Mouse (Mus musculus): ENCODE results near the gene Aig1. TPM values are rescaled to one million over a fixed set of nuclear protein-coding genes. Genes with fewer than 3 reads are reported as not detected.

Gene Aig1
- polyA plus RNA-seq, 1 experiment, result 38.1 TPM

- Histone ChIP-seq H3K4me3 (ENCODE audit: insufficient read depth, low read length) (no peak overlapping the region), H3K4me1 (ENCODE audit: control insufficient read depth, insufficient read depth, low read length) (peaks cover 13% of the 10 kb centered on the region), H3K27ac (ENCODE audit: insufficient read depth, low read length) (no peak overlapping the region)
- no peak for TF ChIP-seq CTCF (IDR thresholded peaks at IDR 0.05; ENCODE audit: borderline replicate concordance, insufficient read depth, low read length)
Observed at GRCm38 (mm10) chr10:13716132-13716531, 152.6 kb downstream of the Aig1 start.

- no peak for TF ChIP-seq CTCF (IDR thresholded peaks at IDR 0.05; ENCODE audit: borderline replicate concordance, insufficient read depth, low read length)
- no peak for TF ChIP-seq POLR2A (IDR thresholded peaks at IDR 0.05; ENCODE audit: low read depth, low read length)
- H3K4me1 ChIP-seq (ENCODE audit: control insufficient read depth, insufficient read depth, low read length), result peaks cover 16% of the 10 kb centered on the region
- H3K4me3 ChIP-seq (ENCODE audit: insufficient read depth, low read length), result no peak overlapping the region
- H3K27ac ChIP-seq (ENCODE audit: insufficient read depth, low read length), result no peak overlapping the region
Observed at GRCm38 (mm10) chr10:13715584-13715983, 153.2 kb downstream of the Aig1 start.

- TF ChIP-seq POLR2A (IDR thresholded peaks at IDR 0.05; ENCODE audit: low read depth, low read length) (no peak), CTCF (IDR thresholded peaks at IDR 0.05; ENCODE audit: borderline replicate concordance, insufficient read depth, low read length) (no peak)
- H3K4me1 ChIP-seq (ENCODE audit: control insufficient read depth, insufficient read depth, low read length), result peaks cover 16% of the 10 kb centered on the region
- no peak overlapping the region for H3K27ac ChIP-seq (ENCODE audit: insufficient read depth, low read length)
- no peak overlapping the region for H3K4me3 ChIP-seq (ENCODE audit: insufficient read depth, low read length)
Observed at GRCm38 (mm10) chr10:13714920-13715293, 153.9 kb downstream of the Aig1 start.

- no peak for TF ChIP-seq POLR2A (IDR thresholded peaks at IDR 0.05; ENCODE audit: low read depth, low read length)
- no peak for TF ChIP-seq CTCF (IDR thresholded peaks at IDR 0.05; ENCODE audit: borderline replicate concordance, insufficient read depth, low read length)
- Histone ChIP-seq H3K27ac (ENCODE audit: insufficient read depth, low read length) (no peak overlapping the region), H3K4me1 (ENCODE audit: control insufficient read depth, insufficient read depth, low read length) (peaks cover 16% of the 10 kb centered on the region), H3K4me3 (ENCODE audit: insufficient read depth, low read length) (no peak overlapping the region)
Observed at GRCm38 (mm10) chr10:13714199-13714919, 154.4 kb downstream of the Aig1 start.

- no peak overlapping the region for H3K4me3 ChIP-seq (ENCODE audit: insufficient read depth, low read length)
- H3K27ac ChIP-seq (ENCODE audit: insufficient read depth, low read length), result no peak overlapping the region
- TF ChIP-seq POLR2A (IDR thresholded peaks at IDR 0.05; ENCODE audit: low read depth, low read length) (no peak), CTCF (IDR thresholded peaks at IDR 0.05; ENCODE audit: borderline replicate concordance, insufficient read depth, low read length) (no peak)
- H3K4me1 ChIP-seq (ENCODE audit: control insufficient read depth, insufficient read depth, low read length), result peaks cover 16% of the 10 kb centered on the region
Observed at GRCm38 (mm10) chr10:13713711-13714110, 155.1 kb downstream of the Aig1 start.

- TF ChIP-seq CTCF (IDR thresholded peaks at IDR 0.05; ENCODE audit: borderline replicate concordance, insufficient read depth, low read length), result no peak
- no peak for TF ChIP-seq POLR2A (IDR thresholded peaks at IDR 0.05; ENCODE audit: low read depth, low read length)
- Histone ChIP-seq H3K4me1 (ENCODE audit: control insufficient read depth, insufficient read depth, low read length) (peaks cover 16% of the 10 kb centered on the region), H3K4me3 (ENCODE audit: insufficient read depth, low read length) (no peak overlapping the region), H3K27ac (ENCODE audit: insufficient read depth, low read length) (no peak overlapping the region)
Observed at GRCm38 (mm10) chr10:13713116-13713515, 155.7 kb downstream of the Aig1 start.

- Histone ChIP-seq H3K4me3 (ENCODE audit: insufficient read depth, low read length) (no peak overlapping the region), H3K27ac (ENCODE audit: insufficient read depth, low read length) (no peak overlapping the region), H3K4me1 (ENCODE audit: control insufficient read depth, insufficient read depth, low read length) (peaks cover 13% of the 10 kb centered on the region)
- no peak for TF ChIP-seq CTCF (IDR thresholded peaks at IDR 0.05; ENCODE audit: borderline replicate concordance, insufficient read depth, low read length)
- no peak for TF ChIP-seq POLR2A (IDR thresholded peaks at IDR 0.05; ENCODE audit: low read depth, low read length)
Observed at GRCm38 (mm10) chr10:13711281-13711829, 157.4 kb downstream of the Aig1 start.

- Histone ChIP-seq H3K4me3 (ENCODE audit: insufficient read depth, low read length) (no peak overlapping the region), H3K4me1 (ENCODE audit: control insufficient read depth, insufficient read depth, low read length) (peaks cover 2% of the 10 kb centered on the region), H3K27ac (ENCODE audit: insufficient read depth, low read length) (no peak overlapping the region)
- no peak for TF ChIP-seq CTCF (IDR thresholded peaks at IDR 0.05; ENCODE audit: borderline replicate concordance, insufficient read depth, low read length)
- no peak for TF ChIP-seq POLR2A (IDR thresholded peaks at IDR 0.05; ENCODE audit: low read depth, low read length)
Observed at GRCm38 (mm10) chr10:13705771-13706170, 163.0 kb downstream of the Aig1 start.

- no peak overlapping the region for H3K27ac ChIP-seq (ENCODE audit: insufficient read depth, low read length)
- TF ChIP-seq POLR2A (IDR thresholded peaks at IDR 0.05; ENCODE audit: low read depth, low read length), result no peak
- no peak for TF ChIP-seq CTCF (IDR thresholded peaks at IDR 0.05; ENCODE audit: borderline replicate concordance, insufficient read depth, low read length)
- H3K4me3 ChIP-seq (ENCODE audit: insufficient read depth, low read length), result no peak overlapping the region
- peaks cover 2% of the 10 kb centered on the region; the same call in 1 of the 2 replicates for H3K4me1 ChIP-seq (ENCODE audit: control insufficient read depth, insufficient read depth, low read length)
Observed at GRCm38 (mm10) chr10:13702688-13703087, 166.1 kb downstream of the Aig1 start.

GRCm38 (mm10) chr10:13702043-13702442 is 166.7 kb downstream of the Aig1 start:
- no peak overlapping the region for H3K4me3 ChIP-seq (ENCODE audit: insufficient read depth, low read length)
- TF ChIP-seq CTCF (IDR thresholded peaks at IDR 0.05; ENCODE audit: borderline replicate concordance, insufficient read depth, low read length) (no peak), POLR2A (IDR thresholded peaks at IDR 0.05; ENCODE audit: low read depth, low read length) (no peak)
- no peak overlapping the region for H3K27ac ChIP-seq (ENCODE audit: insufficient read depth, low read length)
- H3K4me1 ChIP-seq (ENCODE audit: control insufficient read depth, insufficient read depth, low read length), result peaks cover 2% of the 10 kb centered on the region; the same call in 1 of the 2 replicates

All from embryonic fibroblast, embryonic 13.5 days (primary cell).